Mouse (Mus musculus): ENCODE results near the gene Slc25a25.

Slc25a25 gene

GRCm38 (mm10) chr2:32430701-32431676 is 20.3 kb downstream of the Slc25a25 start:
- in situ Hi-C loops (cut with MboI, MseI) = no loop called here

- in situ Hi-C loops (cut with MboI, MseI) = no loop called here
Observed at GRCm38 (mm10) chr2:32429215-32429891, 21.9 kb downstream of the Slc25a25 start.

GRCm38 (mm10) chr2:32428262-32428722 is 23.0 kb downstream of the Slc25a25 start:
- in situ Hi-C loops (cut with MboI, MseI) = no loop called here

GRCm38 (mm10) chr2:32427720-32428119 is 23.5 kb downstream of the Slc25a25 start:
- in situ Hi-C loops (cut with MboI, MseI) = no loop called here

GRCm38 (mm10) chr2:32426141-32426540 is 25.1 kb downstream of the Slc25a25 start:
- in situ Hi-C loops (cut with MboI, MseI) = no loop called here

GRCm38 (mm10) chr2:32425568-32425967 is 25.7 kb downstream of the Slc25a25 start:
- in situ Hi-C loops (cut with MboI, MseI) = no loop called here

GRCm38 (mm10) chr2:32424796-32425195 is 26.4 kb downstream of the Slc25a25 start:
- in situ Hi-C loops (cut with MboI, MseI) = no loop called here

- in situ Hi-C loops (cut with MboI, MseI) = no loop called here
Observed at GRCm38 (mm10) chr2:32423481-32424331, 27.5 kb downstream of the Slc25a25 start.

- in situ Hi-C loops (cut with MboI, MseI) = no loop called here
Observed at GRCm38 (mm10) chr2:32421851-32422251, 29.4 kb downstream of the Slc25a25 start.

GRCm38 (mm10) chr2:32420647-32421046 is 30.6 kb downstream of the Slc25a25 start:
- in situ Hi-C loops (cut with MboI, MseI) = no loop called here

- in situ Hi-C loops (cut with MboI, MseI) = no loop called here
Observed at GRCm38 (mm10) chr2:32420066-32420608, 31.1 kb downstream of the Slc25a25 start.

- in situ Hi-C loops (cut with MboI, MseI) = no loop called here
Observed at GRCm38 (mm10) chr2:32419359-32419758, 31.9 kb downstream of the Slc25a25 start.

GRCm38 (mm10) chr2:32418430-32419151 is 32.7 kb downstream of the Slc25a25 start:
- in situ Hi-C loops (cut with MboI, MseI) = no loop called here

- in situ Hi-C loops (cut with MboI, MseI) = no loop called here
Observed at GRCm38 (mm10) chr2:32417486-32417885, 33.8 kb downstream of the Slc25a25 start.

- in situ Hi-C loops (cut with MboI, MseI) = no loop called here
Observed at GRCm38 (mm10) chr2:32416556-32416955, 34.7 kb downstream of the Slc25a25 start.

- in situ Hi-C loops (cut with MboI, MseI) = no loop called here
Observed at GRCm38 (mm10) chr2:32415801-32416200, 35.4 kb downstream of the Slc25a25 start.

- in situ Hi-C loops (cut with MboI, MseI) = no loop called here
Observed at GRCm38 (mm10) chr2:32413936-32414335, 37.3 kb downstream of the Slc25a25 start.

- in situ Hi-C loops (cut with MboI, MseI) = no loop called here
Observed at GRCm38 (mm10) chr2:32412742-32413531, 38.3 kb downstream of the Slc25a25 start.

GRCm38 (mm10) chr2:32411407-32411806 is 39.8 kb downstream of the Slc25a25 start:
- in situ Hi-C loops (cut with MboI, MseI) = no loop called here

All from T-helper 2 cell (primary cell).